Mouse (Mus musculus) layer of hippocampus, adult 8-10 months (tissue): ENCODE data around the gene Gatb. TPM values are rescaled to one million over a fixed set of nuclear protein-coding genes. Genes with fewer than 3 reads are reported as not detected.

ENCODE experiments used
- DNase-seq, 2 experiments: peaks; one replicate each; pipeline ENCODE4 v3.0.0; 2022; ENCODE audit warnings: low spot score in 2 of 2
- total RNA-seq, 4 experiments: library from RNA; stranded (reverse); gene quantifications; 2 replicates each; pipeline ENCODE4 v1.2.4; 2022

Gatb gene
- total RNA-seq, 4 experiments from 2014 or later, result 16.8 to 23.8 (median 23.4) TPM

GRCm38 (mm10) chr3:85698496-85698895, 124.6 kb downstream of the Gatb start:
- no peak for DNase-seq

- no peak for DNase-seq
Observed at GRCm38 (mm10) chr3:85703141-85703882, 129.4 kb downstream of the Gatb start.

Other genes with a start within 250 kb of the Gatb start
- gene Fam160a1, start 243.2 kb downstream of the Gatb start, total RNA-seq, result 10 to 100 TPM in 1 of 4 experiments, 1 to 10 TPM in 3; 8.0 to 11.8 (median 9.4) TPM